Mouse (Mus musculus) heart, embryonic 12.5 days (tissue): Measurements from ENCODE around the gene Serpinb9. TPM values are rescaled to one million over a fixed set of nuclear protein-coding genes. Genes with fewer than 3 reads are reported as not detected.
"Not testable (repeated sequence)": the region's sequence is repeated elsewhere in the genome, so short reads cannot be mapped to it uniquely, and the experiment has no call there.

Experiments
- ATAC-seq: fragments of 200-750 bp; cut with Nextera tagmentation; 2 replicates; pipeline ENCODE4 v1.8.0; 2017; ENCODE audit warnings: moderate TSS enrichment, moderate library complexity; ENCODE audit not compliant: insufficient number of reproducible peaks, low FRiP score
- H3K27ac ChIP-seq: fragments of 300-500 bp; sonication (generic); 2 replicates; pipeline ENCODE4 v1.5.1; 2016; ENCODE audit warnings: mild to moderate bottlenecking, moderate library complexity; ENCODE audit not compliant: poor library complexity, severe bottlenecking
- H3K27me3 ChIP-seq: fragments of 300-500 bp; sonication (generic); replicated peaks from 2 replicates; pipeline ENCODE4 v1.6.1; 2016; ENCODE audit warnings: mild to moderate bottlenecking, moderate library complexity
- H3K36me3 ChIP-seq: fragments of 300-500 bp; sonication (generic); 2 replicates; pipeline ENCODE4 v1.6.1; 2016; ENCODE audit warnings: mild to moderate bottlenecking, moderate library complexity
- H3K4me1 ChIP-seq: fragments of 300-500 bp; sonication (generic); replicated peaks from 2 replicates; pipeline ENCODE4 v1.6.1; 2016; ENCODE audit warnings: mild to moderate bottlenecking
- H3K4me2 ChIP-seq: fragments of 300-500 bp; sonication (generic); 2 replicates; pipeline ENCODE4 v1.6.1; 2016; ENCODE audit warnings: mild to moderate bottlenecking, moderate library complexity
- H3K4me3 ChIP-seq: fragments of 300-500 bp; sonication (generic); 2 replicates; pipeline ENCODE4 v1.5.1; 2016; ENCODE audit warnings: mild to moderate bottlenecking
- H3K9ac ChIP-seq: fragments of 300-500 bp; sonication (generic); 2 replicates; pipeline ENCODE4 v1.6.1; 2016; ENCODE audit warnings: mild to moderate bottlenecking, moderate library complexity
- H3K9me3 ChIP-seq: fragments of 300-500 bp; sonication (generic); replicated peaks from 2 replicates; pipeline ENCODE4 v1.6.1; 2016; ENCODE audit warnings: mild to moderate bottlenecking, moderate library complexity
- WGBS: fragments of 180-500 bp; shearing (Covaris S2); methylation state at CpG from one replicate; pipeline ENCODE4 v1.1.7; 2016; 5-methylcytosine and 5-hydroxymethylcytosine counted together
- polyA plus RNA-seq: library from polyadenylated mRNA; unstranded; fragments of >200 nt; fragmentation: Nextera tagmentation; extraction: Ambion mirVana; gene quantifications from 2 replicates; pipeline ENCODE4 v1.2.1, GENCODE M21; 2016

Serpinb9 gene
- polyA plus RNA-seq, 1 experiment from 2014 or later = 6.1 TPM

DNA sequence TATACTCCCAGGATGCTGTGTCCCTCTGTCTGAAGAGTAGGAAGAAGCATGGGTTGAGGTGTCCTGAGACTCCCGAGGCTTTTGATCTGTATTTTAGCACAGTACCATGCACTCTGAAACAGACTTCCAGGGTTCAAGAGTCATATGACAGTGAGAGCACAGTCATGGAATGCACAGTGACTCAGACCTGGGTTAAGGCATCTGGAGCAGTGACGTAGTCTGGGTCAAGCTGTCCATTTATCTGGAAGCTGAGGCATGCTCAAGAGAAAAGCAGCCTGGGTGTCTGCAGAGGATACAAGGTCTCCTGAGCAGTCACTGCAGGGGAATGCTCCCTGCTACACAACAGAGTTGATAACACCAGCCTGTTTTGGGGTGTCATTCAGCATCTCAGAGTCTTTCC, 25.5 kb downstream of the Serpinb9 start:
- H3K27me3 ChIP-seq = no peaks in the 10 kb centered on the region
- H3K4me3 ChIP-seq = no peak overlapping the region
- ATAC-seq = 0 out of 2 replicates have a peak, but pooled peaks have one; percentile 33
- H3K27ac ChIP-seq = 0 out of 2 replicates have a peak overlapping the region, but pooled peaks have one; percentile 6
- H3K4me2 ChIP-seq = no peak overlapping the region
- H3K4me1 ChIP-seq = peaks cover 20% of the 10 kb centered on the region
- H3K36me3 ChIP-seq = no peaks in the 10 kb centered on the region
- 13% methylated on average over 2 of the region's 2 CpGs for WGBS
- no peak overlapping the region for H3K9ac ChIP-seq
- no peaks in the 10 kb centered on the region for H3K9me3 ChIP-seq

DNA sequence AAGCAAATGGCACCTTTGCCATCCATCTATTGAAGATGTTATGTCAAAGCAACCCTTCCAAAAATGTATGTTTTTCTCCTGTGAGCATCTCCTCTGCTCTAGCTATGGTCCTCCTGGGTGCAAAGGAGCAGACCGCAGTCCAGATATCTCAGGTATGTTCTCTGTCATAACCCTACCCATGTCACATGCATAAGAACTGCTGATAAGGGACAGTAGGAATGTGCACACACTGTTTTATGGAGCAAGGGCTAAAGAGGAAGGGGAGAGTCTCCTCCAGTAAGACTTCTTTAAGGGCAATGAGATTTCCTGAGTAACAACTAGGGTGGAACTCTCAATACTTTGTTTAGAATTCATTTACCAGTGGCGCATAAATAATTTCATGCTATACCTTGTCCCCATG, 26.4 kb downstream of the Serpinb9 start:
- H3K9ac ChIP-seq, H3K4me3 ChIP-seq, H3K27me3 ChIP-seq, H3K27ac ChIP-seq, H3K4me2 ChIP-seq, H3K36me3 ChIP-seq, ATAC-seq, H3K9me3 ChIP-seq: not testable (repeated sequence)
- 81% methylated on average over 2 of the region's 2 CpGs for WGBS
- peaks cover 20% of the 10 kb centered on the region for H3K4me1 ChIP-seq

DNA sequence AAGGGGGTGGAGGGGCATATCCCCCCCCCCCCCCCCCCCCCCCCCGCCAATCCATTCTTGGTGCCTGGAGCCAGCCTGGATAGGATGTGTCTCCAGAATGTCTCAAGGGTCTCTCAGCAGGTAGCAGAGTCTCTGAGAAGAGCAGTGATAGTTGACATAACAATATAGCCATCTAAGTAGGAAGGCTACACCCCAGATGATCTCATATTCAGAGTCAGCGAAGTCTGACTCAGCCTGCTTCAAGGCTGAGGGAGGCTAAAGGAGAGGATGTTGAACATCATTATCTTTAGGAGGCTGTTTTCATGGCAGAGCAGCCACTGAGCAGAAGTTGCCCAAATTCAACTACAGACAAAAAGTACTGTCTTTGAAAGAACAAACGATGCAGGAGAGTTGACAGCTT, 27.2 kb downstream of the Serpinb9 start:
- H3K4me1 ChIP-seq = peaks cover 20% of the 10 kb centered on the region
- H3K27ac ChIP-seq = no peak overlapping the region
- ATAC-seq = no peak
- no peak overlapping the region for H3K4me3 ChIP-seq
- H3K27me3 ChIP-seq = no peaks in the 10 kb centered on the region
- H3K9ac ChIP-seq = no peak overlapping the region
- no peaks in the 10 kb centered on the region for H3K36me3 ChIP-seq
- no peaks in the 10 kb centered on the region for H3K9me3 ChIP-seq
- WGBS = 82% methylated on average over 2 of the region's 3 CpGs
- no peak overlapping the region for H3K4me2 ChIP-seq

DNA sequence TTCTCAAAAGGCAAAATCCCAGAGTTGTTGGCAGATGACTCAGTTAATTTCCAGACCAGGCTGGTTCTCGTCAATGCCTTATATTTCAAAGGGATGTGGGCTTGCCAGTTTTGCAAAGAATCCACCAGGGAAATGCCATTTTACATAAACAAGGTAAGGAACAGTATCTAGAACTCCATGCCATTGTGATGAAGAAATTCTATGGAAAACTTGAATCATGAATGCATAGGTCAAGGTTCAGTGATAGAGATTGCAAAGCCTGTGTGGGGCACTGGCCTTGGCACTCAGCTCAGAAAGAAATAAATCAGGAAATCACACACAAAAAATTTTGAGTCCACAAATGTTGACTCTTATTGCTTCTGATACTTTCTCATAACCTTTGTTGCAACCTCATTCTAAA, 32.5 kb downstream of the Serpinb9 start:
- H3K4me1 ChIP-seq = no peaks in the 10 kb centered on the region
- no peak for ATAC-seq
- no peaks in the 10 kb centered on the region for H3K27me3 ChIP-seq
- WGBS = 64% methylated on average over 1 of the region's 1 CpGs
- H3K27ac ChIP-seq = no peak overlapping the region
- no peak overlapping the region for H3K4me3 ChIP-seq
- no peaks in the 10 kb centered on the region for H3K36me3 ChIP-seq
- H3K9ac ChIP-seq = no peak overlapping the region
- no peaks in the 10 kb centered on the region for H3K9me3 ChIP-seq
- H3K4me2 ChIP-seq = no peak overlapping the region

DNA sequence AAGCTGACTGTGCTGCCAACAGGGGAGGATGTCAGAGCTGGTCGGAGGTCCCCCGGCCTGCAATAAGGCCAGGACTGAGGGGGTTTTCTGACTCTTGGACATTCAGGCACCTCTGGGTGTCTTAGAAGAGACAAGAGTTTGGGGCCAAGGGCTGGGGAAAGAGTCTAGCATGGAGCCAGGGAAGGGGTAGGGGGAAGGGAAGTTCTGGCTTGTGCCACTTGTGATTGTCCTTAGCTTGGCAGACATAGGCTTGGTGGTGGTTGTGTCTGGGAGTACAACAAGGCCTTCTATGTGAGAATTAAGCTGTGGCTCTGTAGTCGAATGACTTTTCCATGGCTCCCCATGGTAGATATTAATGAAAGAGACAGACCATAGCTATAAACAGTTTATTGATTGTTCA, 40.5 kb downstream of the Serpinb9 start:
- Histone ChIP-seq H3K36me3 (no peaks in the 10 kb centered on the region), H3K27ac (no peak overlapping the region), H3K9me3 (peaks cover 7% of the 10 kb centered on the region; the same call in 1 of the 2 replicates), H3K4me2 (no peak overlapping the region), H3K9ac (no peak overlapping the region), H3K4me1 (no peaks in the 10 kb centered on the region), H3K4me3 (no peak overlapping the region), H3K27me3 (no peaks in the 10 kb centered on the region)
- WGBS = 84% methylated on average over 3 of the region's 3 CpGs
- no peak for ATAC-seq

DNA sequence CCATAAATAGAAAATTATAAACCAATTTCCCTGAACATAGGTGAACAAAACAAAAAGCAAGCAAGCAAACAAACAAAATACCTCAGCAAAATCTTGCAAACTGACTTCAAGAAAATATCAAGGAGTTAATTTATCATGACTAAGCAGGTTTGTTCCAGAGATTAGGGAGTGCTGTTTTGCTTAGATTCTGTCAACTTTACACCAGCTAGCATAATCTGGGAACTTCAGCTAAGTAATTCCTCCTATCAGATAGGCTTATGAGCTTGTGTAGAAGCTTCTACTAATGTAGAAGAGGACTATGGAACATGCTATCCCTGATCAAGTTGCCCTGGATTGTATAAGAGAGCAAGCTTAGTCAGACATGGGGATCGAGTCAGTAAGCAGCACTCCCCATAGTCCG, 44.2 kb downstream of the Serpinb9 start:
- Histone ChIP-seq H3K27me3 (no peaks in the 10 kb centered on the region), H3K4me3 (no peak overlapping the region), H3K4me1 (peaks cover 9% of the 10 kb centered on the region), H3K27ac (no peak overlapping the region), H3K4me2 (no peak overlapping the region), H3K9me3 (peaks cover 7% of the 10 kb centered on the region; the same call in 1 of the 2 replicates), H3K36me3 (no peaks in the 10 kb centered on the region), H3K9ac (no peak overlapping the region)
- 79% methylated on average over 2 of the region's 2 CpGs for WGBS
- ATAC-seq = no peak

DNA sequence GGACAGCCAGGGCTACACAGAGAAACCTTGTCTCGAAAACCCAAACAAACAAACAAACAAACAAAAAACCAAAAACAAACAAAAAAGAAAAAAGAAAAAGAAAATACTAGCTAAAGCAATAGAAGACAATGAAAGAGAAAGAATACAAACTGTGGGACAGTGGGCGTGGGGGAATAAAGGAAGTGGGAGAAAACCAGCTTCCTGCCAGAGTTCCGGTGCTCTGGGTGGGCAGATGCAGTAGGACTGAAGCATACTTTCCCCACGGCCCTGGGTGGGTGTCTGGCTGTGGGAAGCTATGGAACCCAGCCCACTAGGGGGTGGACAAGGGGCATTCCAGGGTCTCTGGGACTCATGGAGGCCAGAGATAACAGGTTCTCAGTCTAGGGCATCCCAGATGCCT, 45.1 kb downstream of the Serpinb9 start:
- no peaks in the 10 kb centered on the region for H3K27me3 ChIP-seq
- H3K4me2 ChIP-seq = no peak overlapping the region
- no peak overlapping the region for H3K27ac ChIP-seq
- peaks cover 3% of the 10 kb centered on the region; the same call in 1 of the 2 replicates for H3K9me3 ChIP-seq
- no peak overlapping the region for H3K9ac ChIP-seq
- WGBS = 70% methylated on average over 4 of the region's 4 CpGs
- H3K4me3 ChIP-seq = no peak overlapping the region
- peaks cover 9% of the 10 kb centered on the region for H3K4me1 ChIP-seq
- no peaks in the 10 kb centered on the region for H3K36me3 ChIP-seq
- ATAC-seq = no peak

DNA sequence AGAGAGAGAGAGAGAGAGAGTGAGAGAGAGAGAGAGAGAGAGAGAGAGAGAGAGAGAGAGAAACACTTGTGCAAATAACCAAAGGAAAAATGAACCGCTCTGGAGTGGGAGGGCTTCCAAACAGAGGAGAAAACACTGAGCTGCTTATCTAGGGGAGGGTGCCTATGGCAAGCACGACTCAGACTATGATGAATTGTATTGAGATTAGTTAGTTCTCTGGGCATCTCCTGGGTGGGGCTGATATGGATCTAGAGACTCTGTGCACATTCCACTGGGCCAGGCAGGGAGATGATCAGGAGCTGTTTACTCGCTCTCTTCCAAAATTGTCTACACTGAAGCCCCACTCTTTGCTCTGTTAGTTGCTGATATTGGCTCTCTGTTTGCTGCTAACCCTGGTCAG, 48.6 kb downstream of the Serpinb9 start:
- Histone ChIP-seq H3K36me3 (no peaks in the 10 kb centered on the region), H3K27ac (no peak overlapping the region), H3K4me3 (no peak overlapping the region), H3K4me1 (peaks cover 9% of the 10 kb centered on the region), H3K9me3 (no peaks in the 10 kb centered on the region), H3K4me2 (no peak overlapping the region), H3K9ac (no peak overlapping the region), H3K27me3 (no peaks in the 10 kb centered on the region)
- WGBS = 51% methylated on average over 3 of the region's 3 CpGs
- no peak for ATAC-seq

DNA sequence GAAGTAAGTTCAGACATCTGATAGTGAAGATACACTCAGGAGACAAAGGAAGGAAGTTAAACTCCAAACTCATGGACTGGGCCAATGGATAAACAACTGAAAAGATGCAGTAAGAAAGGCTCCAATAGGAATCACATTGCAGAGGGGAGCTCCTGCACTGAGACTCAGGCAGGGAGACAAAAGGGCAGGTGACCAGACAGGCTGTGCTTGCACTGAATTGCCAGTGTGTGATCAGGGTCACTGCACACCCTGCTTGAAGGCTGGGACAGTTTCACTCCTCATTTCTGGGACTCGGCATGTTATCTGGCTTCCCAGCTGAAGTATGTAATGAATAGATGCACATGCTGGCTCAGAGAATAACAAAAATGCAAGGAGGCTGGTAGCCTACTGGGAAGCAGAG, 60.0 kb downstream of the Serpinb9 start:
- H3K9ac ChIP-seq = no peak overlapping the region
- H3K4me3 ChIP-seq = no peak overlapping the region
- H3K36me3 ChIP-seq = no peaks in the 10 kb centered on the region
- no peak overlapping the region for H3K27ac ChIP-seq
- no peak overlapping the region for H3K4me2 ChIP-seq
- WGBS = 26% methylated on average over 1 of the region's 1 CpGs
- no peaks in the 10 kb centered on the region for H3K27me3 ChIP-seq
- no peak for ATAC-seq
- no peaks in the 10 kb centered on the region for H3K9me3 ChIP-seq
- no peaks in the 10 kb centered on the region for H3K4me1 ChIP-seq

Other genes starting within 250 kb of the Serpinb9 start
- 0.18 and 0.28 TPM in 2 replicates for gene Mylk4, start 219.3 kb upstream of the Serpinb9 start, polyA plus RNA-seq
- 30.2 TPM in 2 replicates for gene Wrnip1, start 201.2 kb upstream of the Serpinb9 start, polyA plus RNA-seq
- not detected in 2 replicates for gene D930007J09Rik, start 200.4 kb upstream of the Serpinb9 start, polyA plus RNA-seq
- gene Serpinb1a, start 152.1 kb upstream of the Serpinb9 start, polyA plus RNA-seq = 6.1 and 7.6 TPM in 2 replicates
- gene Serpinb1c, start 105.0 kb upstream of the Serpinb9 start, polyA plus RNA-seq = 0.26 TPM in 1 of 2 replicates, not detected in the other
- gene Serpinb6b, start 38.0 kb upstream of the Serpinb9 start, polyA plus RNA-seq = 15.1 and 16.9 TPM in 2 replicates
- gene Serpinb9b, start 24.2 kb downstream of the Serpinb9 start, polyA plus RNA-seq = 1.4 and 2.0 TPM in 2 replicates
- not detected in 2 replicates for gene Serpinb1b, start 75.3 kb downstream of the Serpinb9 start, polyA plus RNA-seq
- not detected in 2 replicates for gene Serpinb9c, start 156.5 kb downstream of the Serpinb9 start, polyA plus RNA-seq
- not detected in 2 replicates for gene Serpinb9d, start 189.7 kb downstream of the Serpinb9 start, polyA plus RNA-seq
- gene Serpinb9e, start 246.4 kb downstream of the Serpinb9 start, polyA plus RNA-seq = not detected in 2 replicates